Mouse (Mus musculus) MEL (cell line): ENCODE results near the gene Foxo3. TPM values are rescaled to one million over a fixed set of nuclear protein-coding genes. Genes with fewer than 3 reads are reported as not detected.

Source experiments
- DNase-seq: peaks from one replicate; pipeline ENCODE4 v3.0.0; 2011; ENCODE audit warnings: low read depth, low spot score
- H3K27ac ChIP-seq: 2 replicates; pipeline ENCODE4 v1.5.1; 2012; ENCODE audit warnings: low read depth, mild to moderate bottlenecking, control low read depth, low read length, moderate library complexity; ENCODE audit not compliant: control insufficient read depth
- H3K27me3 ChIP-seq, 2 experiments: fragments of 150-350 bp in 1 of 2; sonication (generic) in 1 of 2; 2 replicates each; pipeline ENCODE4 v1.6.1; 2012; ENCODE audit warnings: low read length in 2 of 2, mild to moderate bottlenecking in 2 of 2, improper control_type of control experiment in 1 of 2, moderate library complexity in 1 of 2; ENCODE audit not compliant: insufficient read depth in 2 of 2, control insufficient read depth in 1 of 2
- H3K36me3 ChIP-seq, 2 experiments: 2 replicates each; pipeline ENCODE4 v1.6.1; 2012 to 2014; ENCODE audit warnings: low read length in 2 of 2, improper control_type of control experiment in 1 of 2, inconsistent platforms in 1 of 2, mild to moderate bottlenecking in 1 of 2; ENCODE audit not compliant: insufficient read depth in 2 of 2, control insufficient read depth in 1 of 2
- H3K4me1 ChIP-seq, 2 experiments: fragments of 150-350 bp in 1 of 2; sonication (generic) in 1 of 2; 2 replicates each; pipeline ENCODE4 v1.6.1; 2012; ENCODE audit warnings: low read length in 2 of 2, improper control_type of control experiment in 1 of 2, mild to moderate bottlenecking in 1 of 2; ENCODE audit not compliant: insufficient read depth in 2 of 2, control insufficient read depth in 1 of 2
- H3K4me3 ChIP-seq, 2 experiments: fragments of 150-350 bp in 1 of 2; sonication (generic) in 1 of 2; 2 replicates each; pipeline ENCODE4 v1.5.1; 2012; ENCODE audit warnings: low read depth in 2 of 2, low read length in 2 of 2, mild to moderate bottlenecking in 2 of 2, moderate library complexity in 2 of 2, control low read depth in 1 of 2, improper control_type of control experiment in 1 of 2; ENCODE audit not compliant: control insufficient read depth in 1 of 2, insufficient read depth in 1 of 2
- H3K79me2 ChIP-seq: 2 replicates; pipeline ENCODE4 v1.6.1; 2012; ENCODE audit warnings: mild to moderate bottlenecking, low read length, moderate library complexity; ENCODE audit not compliant: control insufficient read depth, poor library complexity, insufficient read depth
- H3K9ac ChIP-seq: 2 replicates; pipeline ENCODE4 v1.6.1; 2012; ENCODE audit warnings: low read depth, mild to moderate bottlenecking, control low read depth, low read length, moderate library complexity; ENCODE audit not compliant: control insufficient read depth, poor library complexity, severe bottlenecking
- H3K9me3 ChIP-seq: fragments of 150-350 bp; sonication (generic); replicated peaks from 2 replicates; pipeline ENCODE4 v1.6.1; 2012; ENCODE audit warnings: mild to moderate bottlenecking, low read length, improper control_type of control experiment, moderate library complexity; ENCODE audit not compliant: insufficient read depth
- BHLHE40 ChIP-seq: IDR thresholded peaks from 2 replicates; pipeline ENCODE4 v1.6.1; 2012; ENCODE audit warnings: low read depth, mild to moderate bottlenecking, inconsistent platforms, low read length, improper control_type of control experiment, borderline replicate concordance
- E2F4 ChIP-seq: IDR thresholded peaks from 2 replicates; pipeline ENCODE4 v1.6.1; 2011; ENCODE audit warnings: low read depth, low read length, improper control_type of control experiment, borderline replicate concordance
- EP300 ChIP-seq, 2 experiments: IDR thresholded peaks; 2 replicates each; pipeline ENCODE4 v1.6.1; 2011; ENCODE audit warnings: improper control_type of control experiment in 2 of 2, low read length in 2 of 2, low read depth in 1 of 2, mild to moderate bottlenecking in 1 of 2
- ETS1 ChIP-seq: IDR thresholded peaks from 2 replicates; pipeline ENCODE4 v1.6.1; 2012; ENCODE audit warnings: low read depth, mild to moderate bottlenecking, inconsistent platforms, low read length, improper control_type of control experiment, moderate library complexity
- GABPA ChIP-seq: IDR thresholded peaks from 2 replicates; pipeline ENCODE4 v1.6.1; 2012; ENCODE audit warnings: low read depth, mild to moderate bottlenecking, inconsistent platforms, low read length, improper control_type of control experiment, moderate library complexity
- GATA1 ChIP-seq: IDR thresholded peaks from 2 replicates; pipeline ENCODE4 v1.6.1; 2011; ENCODE audit warnings: low read depth, low read length, improper control_type of control experiment
- KAT2A ChIP-seq: conservative IDR thresholded peaks from 2 replicates; pipeline ENCODE4 v1.6.1; 2012; ENCODE audit warnings: low read depth, low read length, improper control_type of control experiment, inconsistent platforms
- MAFK ChIP-seq: IDR thresholded peaks from 2 replicates; pipeline ENCODE4 v1.6.1; 2011; ENCODE audit warnings: low read depth, mild to moderate bottlenecking, low read length, improper control_type of control experiment, borderline replicate concordance
- MAX ChIP-seq: IDR thresholded peaks from 2 replicates; pipeline ENCODE4 v1.6.1; 2011; ENCODE audit warnings: low read length, improper control_type of control experiment
- MAZ ChIP-seq: IDR thresholded peaks from 2 replicates; pipeline ENCODE4 v1.6.1; 2012; ENCODE audit warnings: low read depth, mild to moderate bottlenecking, inconsistent platforms, low read length, improper control_type of control experiment
- MXI1 ChIP-seq: IDR thresholded peaks from 2 replicates; pipeline ENCODE4 v1.6.1; 2011; ENCODE audit warnings: mild to moderate bottlenecking, low read depth, low read length, improper control_type of control experiment
- MYB ChIP-seq: IDR thresholded peaks from 2 replicates; pipeline ENCODE4 v1.6.1; 2011; ENCODE audit warnings: mild to moderate bottlenecking, low read depth, low read length, improper control_type of control experiment
- MYC ChIP-seq: IDR thresholded peaks from 2 replicates; pipeline ENCODE4 v1.6.1; 2011; ENCODE audit warnings: low read depth, mild to moderate bottlenecking, low read length, improper control_type of control experiment, moderate library complexity
- POLR2A ChIP-seq, 2 experiments: IDR thresholded peaks; 2 replicates each; pipeline ENCODE4 v1.6.1; 2011 to 2012; ENCODE audit warnings: low read length in 2 of 2, mild to moderate bottlenecking in 2 of 2, control low read depth in 1 of 2, improper control_type of control experiment in 1 of 2, low read depth in 1 of 2, moderate library complexity in 1 of 2; ENCODE audit not compliant: control insufficient read depth in 1 of 2, insufficient read depth in 1 of 2, poor library complexity in 1 of 2
- POLR2AphosphoS2 ChIP-seq: IDR thresholded peaks from 2 replicates; pipeline ENCODE4 v1.6.1; 2011; ENCODE audit warnings: low read length, improper control_type of control experiment
- RAD21 ChIP-seq: IDR thresholded peaks from 2 replicates; pipeline ENCODE4 v1.6.1; 2011; ENCODE audit warnings: mild to moderate bottlenecking, low read depth, low read length, improper control_type of control experiment
- RCOR1 ChIP-seq: IDR thresholded peaks from 2 replicates; pipeline ENCODE4 v1.6.1; 2012; ENCODE audit warnings: low read depth, mild to moderate bottlenecking, inconsistent platforms, low read length, improper control_type of control experiment
- SIN3A ChIP-seq: IDR thresholded peaks from 2 replicates; pipeline ENCODE4 v1.6.1; 2012; ENCODE audit warnings: low read length, improper control_type of control experiment, inconsistent platforms
- SMC3 ChIP-seq: IDR thresholded peaks from 2 replicates; pipeline ENCODE4 v1.6.1; 2011; ENCODE audit warnings: low read depth, low read length, improper control_type of control experiment
- TCF12 ChIP-seq: IDR thresholded peaks from 2 replicates; pipeline ENCODE4 v1.6.1; 2014; ENCODE audit warnings: low read depth, mild to moderate bottlenecking, inconsistent platforms, low read length, improper control_type of control experiment, moderate library complexity
- UBTF ChIP-seq: IDR thresholded peaks from 2 replicates; pipeline ENCODE4 v1.6.1; 2012; ENCODE audit warnings: low read depth, mild to moderate bottlenecking, inconsistent platforms, low read length, improper control_type of control experiment, moderate library complexity, borderline replicate concordance; ENCODE audit not compliant: insufficient read depth
- USF1 ChIP-seq: IDR thresholded peaks from 2 replicates; pipeline ENCODE4 v1.6.1; 2014; ENCODE audit warnings: low read depth, mild to moderate bottlenecking, inconsistent platforms, low read length, improper control_type of control experiment, moderate library complexity
- USF2 ChIP-seq, 2 experiments: IDR thresholded peaks; 2 replicates each; pipeline ENCODE4 v1.6.1; 2011 to 2012; ENCODE audit warnings: improper control_type of control experiment in 2 of 2, low read length in 2 of 2, borderline replicate concordance in 1 of 2, inconsistent platforms in 1 of 2, low read depth in 1 of 2, mild to moderate bottlenecking in 1 of 2; ENCODE audit not compliant: insufficient read depth in 1 of 2
- ZC3H11A ChIP-seq: IDR thresholded peaks from 2 replicates; pipeline ENCODE4 v1.6.1; 2012; ENCODE audit warnings: low read depth, mild to moderate bottlenecking, inconsistent platforms, low read length, improper control_type of control experiment
- ZKSCAN1 ChIP-seq: IDR thresholded peaks from 2 replicates; pipeline ENCODE4 v1.6.1; 2012; ENCODE audit warnings: low read depth, mild to moderate bottlenecking, inconsistent platforms, low read length, improper control_type of control experiment, moderate library complexity
- polyA plus RNA-seq, 2 experiments: library from polyadenylated mRNA; stranded (reverse) in 1 of 2; unstranded in 1 of 2; fragments of >175 nt in 1 of 2; fragments of >200 nt in 1 of 2; gene quantifications; 2 replicates each; pipeline versions ENCODE4 v1.2.1 to v1.2.4; 2012; ENCODE audit warnings: low replicate concordance in 2 of 2, low read depth in 1 of 2; ENCODE audit not compliant: insufficient read length in 2 of 2, insufficient read depth in 1 of 2, missing spikeins in 1 of 2
- total RNA-seq: library from RNA; depleted of rRNA; stranded (reverse); fragments of 300-350 nt; gene quantifications from 2 replicates; pipeline ENCODE4 v1.2.3, GENCODE M21; 2012

Gene Foxo3
- total and polyA plus RNA-seq, 3 experiments, result 21.0 to 103 (median 27.2) TPM

GRCm38 (mm10) chr10:42251749-42252323 is 24.7 kb downstream of the Foxo3 start:
- H3K36me3 ChIP-seq, result peaks cover 13 to 38% of the 10 kb centered on the region in 2 experiments
- no peaks in the 10 kb centered on the region for H3K27me3 ChIP-seq
- H3K27ac ChIP-seq, result no peak overlapping the region
- no peaks in the 10 kb centered on the region for H3K9me3 ChIP-seq
- H3K9ac ChIP-seq, result no peak overlapping the region
- peaks cover 33 to 35% of the 10 kb centered on the region in 2 experiments for H3K4me1 ChIP-seq
- no peak overlapping the region for H3K4me3 ChIP-seq
- no peak for DNase-seq
- TF ChIP-seq MAZ (no peak), POLR2A (IDR thresholded peaks at IDR 0.05; ENCODE audit: control insufficient read depth in 1 of 2, insufficient read depth in 1 of 2, low read depth in 1 of 2, low read length in 2 of 2, poor library complexity in 1 of 2) (no peak), SMC3 (no peak), MAX (no peak), USF1 (no peak), MYB (no peak), SIN3A (no peak)
- H3K79me2 ChIP-seq, result peaks cover 32% of the 10 kb centered on the region

- DNase-seq, result no peak
- Histone ChIP-seq H3K27ac (no peak overlapping the region), H3K79me2 (peaks cover 33% of the 10 kb centered on the region), H3K9ac (no peak overlapping the region), H3K4me3 (no peak overlapping the region), H3K36me3 (peaks cover 13 to 44% of the 10 kb centered on the region in 2 experiments), H3K27me3 (no peaks in the 10 kb centered on the region), H3K4me1 (peaks cover 37 to 39% of the 10 kb centered on the region in 2 experiments), H3K9me3 (no peaks in the 10 kb centered on the region)
- TF ChIP-seq UBTF, result no peak
Measured at GRCm38 (mm10) chr10:42251203-42251602, 25.4 kb downstream of the Foxo3 start.

GRCm38 (mm10) chr10:42249965-42250364 is 26.6 kb downstream of the Foxo3 start:
- Histone ChIP-seq H3K36me3 (peaks cover 11 to 57% of the 10 kb centered on the region in 2 experiments), H3K9me3 (no peaks in the 10 kb centered on the region), H3K9ac (peak overlapping the region; percentile 14; the same call in 1 of the 2 replicates), H3K4me1 (peaks cover 45 to 51% of the 10 kb centered on the region in 2 experiments), H3K79me2 (peaks cover 31% of the 10 kb centered on the region), H3K4me3 (no peak overlapping the region), H3K27ac (peak overlapping the region; percentile 19; the same call in 1 of the 2 replicates), H3K27me3 (no peaks in the 10 kb centered on the region)
- TF ChIP-seq MXI1, result 0 out of 2 replicates have a peak, but pooled peaks have one; percentile 17
- no peak for TF ChIP-seq MAFK
- TF ChIP-seq ZKSCAN1, result no peak
- TF ChIP-seq MYB, result no peak
- no peak for TF ChIP-seq KAT2A
- no peak for TF ChIP-seq ETS1
- 0 out of 4 replicates have a peak, but pooled peaks of 1 of the 2 experiments have one; percentile 19 for TF ChIP-seq EP300 (IDR thresholded peaks at IDR 0.05; ENCODE audit: low read depth in 1 of 2, low read length in 2 of 2)
- no peak for TF ChIP-seq POLR2AphosphoS2
- peak; percentile 77 for TF ChIP-seq BHLHE40
- no peak for TF ChIP-seq GABPA
- TF ChIP-seq ZC3H11A, result no peak
- peak; percentile 81 for TF ChIP-seq USF1
- TF ChIP-seq E2F4, result no peak
- no peak for TF ChIP-seq MYC
- 0 out of 4 replicates have a peak, but pooled peaks of 1 of the 2 experiments have one; percentile 41 for TF ChIP-seq USF2 (IDR thresholded peaks at IDR 0.05; ENCODE audit: borderline replicate concordance in 1 of 2, insufficient read depth in 1 of 2, low read depth in 1 of 2, low read length in 2 of 2)
- TF ChIP-seq GATA1, result peak; percentile 54; the same call in 1 of the 2 replicates
- TF ChIP-seq TCF12, result peak; percentile 33
- peak; percentile 58; the same call in 1 of the 2 replicates for TF ChIP-seq RCOR1
- TF ChIP-seq RAD21, result no peak
- no peak for TF ChIP-seq SMC3
- DNase-seq, result no peak
